Mouse (Mus musculus) G1E (cell line): ENCODE results near the gene Commd9.

Experiments used
- CTCF ChIP-seq: IDR thresholded peaks from 2 replicates; pipeline ENCODE4 v1.5.1; 2012; ENCODE audit warnings: low read depth, low read length, inconsistent platforms, mixed read lengths
- GATA1 ChIP-seq: IDR thresholded peaks from 2 replicates; pipeline ENCODE4 v1.6.1; 2012; ENCODE audit warnings: borderline replicate concordance, low read length, inconsistent platforms, mixed read lengths
- GATA2 ChIP-seq: IDR thresholded peaks from 2 replicates; pipeline ENCODE4 v1.6.1; 2012; ENCODE audit warnings: low read depth, low read length, inconsistent platforms, borderline replicate concordance
- POLR2AphosphoS5 ChIP-seq: IDR thresholded peaks from 2 replicates; pipeline ENCODE4 v1.6.1; 2012; ENCODE audit warnings: low read depth, low read length, inconsistent platforms; ENCODE audit not compliant: insufficient replicate concordance
- TAL1 ChIP-seq: conservative IDR thresholded peaks from 2 replicates; pipeline ENCODE4 v1.6.1; 2012; ENCODE audit warnings: low read depth, low read length, inconsistent platforms, mixed read lengths

- no peak for TF ChIP-seq POLR2AphosphoS5
- TF ChIP-seq CTCF = no peak
- no peak for TF ChIP-seq TAL1
- TF ChIP-seq GATA1 = no peak
- no peak for TF ChIP-seq GATA2
These were observed 25.0 kb upstream of the Commd9 start for GRCm38 (mm10) chr2:101860920-101861485.
